Mouse (Mus musculus): ENCODE measurements at regions not wholly inside any gene's neighbourhood (a gene's known extent, or its start where the extent isn't known, plus 50 kb on each side); places are given as distances from the start of the nearest gene placed in this dataset.

DNA sequence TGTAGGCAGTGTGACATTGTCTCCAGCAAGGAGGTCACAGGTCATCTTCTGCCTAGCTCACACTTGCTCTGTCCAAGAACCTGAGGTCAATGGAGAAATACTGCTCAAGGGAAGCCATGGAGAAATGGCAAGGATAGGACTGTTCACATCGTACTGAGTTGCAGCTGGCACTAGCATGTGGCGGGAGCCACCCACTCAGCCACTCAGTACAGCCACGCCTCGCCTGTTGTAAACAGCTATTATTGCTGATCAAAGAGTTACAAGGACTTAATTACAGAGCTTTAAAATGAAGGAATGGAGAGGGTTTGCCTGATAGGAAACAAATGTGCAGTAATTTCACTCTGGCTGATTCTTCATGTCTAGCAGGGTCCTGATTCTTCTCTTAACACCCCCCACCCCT lies 64.8 kb downstream of the Dll1 start:
- H3K9me3 ChIP-seq (replicated peaks; ENCODE audit: low read length): no peaks in the 10 kb centered on the region
- H3K27me3 ChIP-seq (replicated peaks): no peaks in the 10 kb centered on the region
- no peak for TF ChIP-seq USF1 (IDR thresholded peaks at IDR 0.05; ENCODE audit: low read depth, low read length)
- TF ChIP-seq RCOR1 (conservative IDR thresholded peaks at IDR 0.05; ENCODE audit: low read depth, low read length): no peak
- no peak for TF ChIP-seq MXI1 (IDR thresholded peaks at IDR 0.05; ENCODE audit: low read depth, low read length)
- TF ChIP-seq JUND (conservative IDR thresholded peaks at IDR 0.05; ENCODE audit: low read depth, low read length): no peak
- no peak for TF ChIP-seq KAT2A (IDR thresholded peaks at IDR 0.05; ENCODE audit: insufficient replicate concordance, low read length)
- no peak for TF ChIP-seq USF2 (conservative IDR thresholded peaks at IDR 0.05; ENCODE audit: low read depth, low read length)
- TF ChIP-seq POLR2A (IDR thresholded peaks at IDR 0.05; ENCODE audit: low read depth, low read length): no peak
- no peak for TF ChIP-seq ZC3H11A (IDR thresholded peaks at IDR 0.05; ENCODE audit: low read depth, low read length)
- TF ChIP-seq CHD2 (IDR thresholded peaks at IDR 0.05; ENCODE audit: low read length): no peak
- TF ChIP-seq EP300 (IDR thresholded peaks at IDR 0.05; ENCODE audit: low read length): no peak
- no peak for TF ChIP-seq NRF1 (IDR thresholded peaks at IDR 0.05; ENCODE audit: low read depth, low read length)
- TF ChIP-seq CTCF (conservative IDR thresholded peaks at IDR 0.05 in 1 of 2, IDR thresholded peaks at IDR 0.05 in 1 of 2; ENCODE audit: low read depth in 2 of 2, low read length in 2 of 2): no peak
- no peak for TF ChIP-seq MAZ (IDR thresholded peaks at IDR 0.05; ENCODE audit: low read depth, low read length)
- no peak for TF ChIP-seq ELF1 (IDR thresholded peaks at IDR 0.05; ENCODE audit: low read depth, low read length)
- TF ChIP-seq MYC (IDR thresholded peaks at IDR 0.05; ENCODE audit: low read depth, low read length): no peak
- no peak for TF ChIP-seq JUN (IDR thresholded peaks at IDR 0.05; ENCODE audit: insufficient read depth, low read depth, low read length)
- no peaks in the 10 kb centered on the region for H3K79me2 ChIP-seq (replicated peaks; ENCODE audit: control insufficient read depth, extremely low read depth, insufficient read depth, poor library complexity, severe bottlenecking)
- no peak overlapping the region for H3K9ac ChIP-seq (ENCODE audit: insufficient read depth, low read depth)
- no peak overlapping the region for H3K4me2 ChIP-seq (ENCODE audit: insufficient read depth, low read depth, poor library complexity, severe bottlenecking)
- no peak for DNase-seq (ENCODE audit: extremely low read depth)
- H3K27ac ChIP-seq (ENCODE audit: insufficient read depth, low read depth): no peak overlapping the region
- H3K4me1 ChIP-seq (ENCODE audit: control insufficient read depth in 1 of 2, insufficient read depth in 2 of 2): no peaks in the 10 kb centered on the region
- in situ Hi-C loops (cut with MboI; ENCODE audit: low pct_ligation_motif_present, low pct_unique_long_range_greater_than_20kb, low sequenced_read_pairs): no loop called here
- no peak overlapping the region for H3K4me3 ChIP-seq (replicated peaks in 1 of 3; ENCODE audit: low read depth in 2 of 3, low read length in 2 of 3, poor library complexity in 1 of 3)
- dilution Hi-C loops (cut with MboI; ENCODE audit: extremely low pct_ligation_motif_present, extremely low pct_unique_long_range_greater_than_20kb, low sequenced_read_pairs): no loop called here
- no peaks in the 10 kb centered on the region for H3K36me3 ChIP-seq (replicated peaks in 1 of 2; ENCODE audit: control insufficient read depth in 1 of 2, insufficient read depth in 1 of 2, low read length in 1 of 2)

- no peaks in the 10 kb centered on the region for H3K27me3 ChIP-seq (replicated peaks)
- in situ Hi-C loops (cut with MboI; ENCODE audit: low pct_ligation_motif_present, low pct_unique_long_range_greater_than_20kb, low sequenced_read_pairs): no loop called here
- H3K36me3 ChIP-seq (replicated peaks in 1 of 2; ENCODE audit: control insufficient read depth in 1 of 2, insufficient read depth in 1 of 2, low read length in 1 of 2): no peaks in the 10 kb centered on the region
- H3K4me2 ChIP-seq (ENCODE audit: insufficient read depth, low read depth, poor library complexity, severe bottlenecking): no peak overlapping the region
- H3K27ac ChIP-seq (ENCODE audit: insufficient read depth, low read depth): no peak overlapping the region
- H3K4me3 ChIP-seq (replicated peaks in 1 of 3; ENCODE audit: low read depth in 2 of 3, low read length in 2 of 3, poor library complexity in 1 of 3): no peak overlapping the region
- no peak for DNase-seq (ENCODE audit: extremely low read depth)
- no peaks in the 10 kb centered on the region for H3K79me2 ChIP-seq (replicated peaks; ENCODE audit: control insufficient read depth, extremely low read depth, insufficient read depth, poor library complexity, severe bottlenecking)
- H3K9ac ChIP-seq (ENCODE audit: insufficient read depth, low read depth): no peak overlapping the region
- dilution Hi-C loops (cut with MboI; ENCODE audit: extremely low pct_ligation_motif_present, extremely low pct_unique_long_range_greater_than_20kb, low sequenced_read_pairs): no loop called here
- no peaks in the 10 kb centered on the region for H3K4me1 ChIP-seq (ENCODE audit: control insufficient read depth in 1 of 2, insufficient read depth in 2 of 2)
- no peaks in the 10 kb centered on the region for H3K9me3 ChIP-seq (replicated peaks; ENCODE audit: low read length)
- TF ChIP-seq ZNF384 (IDR thresholded peaks at IDR 0.05; ENCODE audit: low read depth, low read length) (no peak), ZC3H11A (IDR thresholded peaks at IDR 0.05; ENCODE audit: low read depth, low read length) (no peak), ZKSCAN1 (IDR thresholded peaks at IDR 0.05; ENCODE audit: borderline replicate concordance, low read depth, low read length) (no peak), IRF4 (IDR thresholded peaks at IDR 0.05; ENCODE audit: low read depth, low read length) (no peak), BHLHE40 (IDR thresholded peaks at IDR 0.05; ENCODE audit: low read depth, low read length) (no peak), POLR2AphosphoS2 (IDR thresholded peaks at IDR 0.05; ENCODE audit: low read depth, low read length) (no peak), UBTF (IDR thresholded peaks at IDR 0.05; ENCODE audit: low read depth, low read length) (no peak), MAZ (IDR thresholded peaks at IDR 0.05; ENCODE audit: low read depth, low read length) (no peak), HCFC1 (IDR thresholded peaks at IDR 0.05; ENCODE audit: low read depth, low read length) (no peak), TBP (conservative IDR thresholded peaks at IDR 0.05; ENCODE audit: low read depth, low read length) (no peak), NRF1 (IDR thresholded peaks at IDR 0.05; ENCODE audit: low read depth, low read length) (no peak), SMC3 (IDR thresholded peaks at IDR 0.05; ENCODE audit: low read depth, low read length) (no peak), ZMIZ1 (IDR thresholded peaks at IDR 0.05; ENCODE audit: low read depth, low read length) (no peak), JUN (IDR thresholded peaks at IDR 0.05; ENCODE audit: insufficient read depth, low read depth, low read length) (no peak), RCOR1 (conservative IDR thresholded peaks at IDR 0.05; ENCODE audit: low read depth, low read length) (no peak), PAX5 (IDR thresholded peaks at IDR 0.05; ENCODE audit: low read length) (no peak), EP300 (IDR thresholded peaks at IDR 0.05; ENCODE audit: low read length) (no peak)
Observed at GRCm38 (mm10) chr17:15310465-15310864, 66.2 kb downstream of the Dll1 start.

All from CH12.LX (cell line).